Mouse (Mus musculus): Measurements from ENCODE around the gene Tnni2. TPM values are rescaled to one million over a fixed set of nuclear protein-coding genes. Genes with fewer than 3 reads are reported as not detected.
A peak's percentile ranks its signal among the peaks of the same experiment; 100 is the strongest.

Gene Tnni2
- total RNA-seq, 4 experiments from 2014 or later, result 1.2 to 4.9 (median 2.7) TPM

DNA sequence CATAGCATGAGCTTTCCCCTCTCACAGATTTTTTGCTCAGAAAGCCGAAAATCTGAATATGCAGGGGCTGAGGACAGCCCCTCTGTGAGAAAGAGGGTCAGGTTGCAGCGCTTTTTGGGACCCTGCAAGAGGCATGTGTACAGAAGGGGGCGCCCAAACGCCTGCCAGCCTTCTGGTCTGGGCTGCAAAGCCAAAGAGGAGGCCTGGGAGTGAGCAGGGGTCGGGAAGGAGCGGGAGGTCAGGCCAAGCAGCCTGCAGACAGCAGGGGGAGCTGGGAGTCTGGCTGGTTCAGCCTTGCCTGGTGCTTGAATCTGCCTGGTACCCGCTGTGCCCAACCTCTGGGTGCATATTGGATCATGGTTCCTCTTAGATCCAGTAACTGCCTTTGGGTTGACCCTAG, 13.4 kb upstream of the Tnni2 start:
- no peak for DNase-seq (ENCODE audit: low spot score in 2 of 2)

DNA sequence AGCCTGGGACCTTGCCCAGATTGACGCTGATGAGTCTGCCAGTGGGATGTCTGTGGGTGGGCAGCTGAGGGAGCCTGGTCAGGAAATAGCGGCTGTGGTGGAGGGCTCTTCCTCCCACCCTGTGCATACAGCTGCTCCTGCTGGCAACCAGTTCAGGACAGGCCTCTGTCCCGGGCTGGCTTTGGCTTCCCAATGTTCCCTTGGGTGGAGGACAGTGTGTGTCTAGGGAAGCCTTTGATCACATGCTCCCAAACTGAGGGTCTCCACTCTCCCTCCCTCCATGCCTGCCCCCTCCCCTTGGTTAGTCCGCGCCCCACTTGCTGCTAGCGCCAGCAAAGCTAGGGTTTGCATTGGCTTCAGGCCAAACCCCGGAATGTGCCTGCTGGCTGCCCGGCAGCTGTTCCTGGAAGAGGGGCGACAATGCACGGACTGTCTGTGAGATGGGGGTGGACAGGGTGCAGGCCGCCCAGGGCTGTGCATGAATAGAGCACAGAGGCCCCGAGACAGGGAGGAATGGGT, 11.4 kb upstream of the Tnni2 start:
- DNase-seq (ENCODE audit: low spot score in 2 of 2), result peak in 1 of 2 experiments; percentile 46

DNA sequence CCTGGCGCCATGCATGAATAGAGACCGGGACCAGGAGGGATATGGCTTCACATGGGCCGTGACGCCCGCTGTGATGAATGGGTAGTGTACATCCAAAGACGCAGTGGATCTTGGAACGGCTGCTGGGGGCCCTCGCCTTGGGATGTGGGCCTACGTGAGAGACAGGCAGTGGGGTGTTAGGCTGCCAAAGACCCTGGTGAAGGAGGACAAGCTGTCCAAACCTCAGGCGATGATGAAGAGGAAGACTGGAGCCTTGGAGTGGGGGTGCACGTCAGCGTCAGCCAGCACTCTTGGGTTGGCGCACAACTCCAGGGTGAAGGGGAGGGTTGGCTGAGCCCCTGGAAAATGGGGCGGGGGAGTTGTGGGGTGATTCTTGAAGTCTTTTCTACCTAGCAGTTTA, 10.5 kb upstream of the Tnni2 start:
- DNase-seq (ENCODE audit: low spot score in 2 of 2), result no peak

DNA sequence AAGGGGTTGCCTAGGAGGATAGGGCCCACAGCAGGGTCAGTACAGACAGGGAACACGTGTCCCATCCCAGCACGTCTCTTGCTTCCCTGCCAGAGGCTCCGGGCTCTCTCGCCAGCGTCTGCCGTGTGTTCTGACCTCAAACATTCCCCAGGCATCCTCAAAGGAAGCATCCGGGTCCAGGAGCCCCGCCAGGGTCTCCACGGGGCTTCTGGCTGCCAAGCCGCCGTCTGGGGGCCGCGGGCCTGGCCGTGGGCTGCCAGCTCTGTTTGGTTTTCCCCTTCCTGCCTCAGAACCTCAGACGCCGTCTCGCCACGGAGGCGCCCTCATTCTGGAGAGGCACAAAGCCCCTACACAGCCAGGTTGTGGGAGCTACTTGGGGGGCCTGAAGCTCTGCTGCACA, 8.0 kb upstream of the Tnni2 start:
- DNase-seq (ENCODE audit: low spot score in 2 of 2), result no peak

DNA sequence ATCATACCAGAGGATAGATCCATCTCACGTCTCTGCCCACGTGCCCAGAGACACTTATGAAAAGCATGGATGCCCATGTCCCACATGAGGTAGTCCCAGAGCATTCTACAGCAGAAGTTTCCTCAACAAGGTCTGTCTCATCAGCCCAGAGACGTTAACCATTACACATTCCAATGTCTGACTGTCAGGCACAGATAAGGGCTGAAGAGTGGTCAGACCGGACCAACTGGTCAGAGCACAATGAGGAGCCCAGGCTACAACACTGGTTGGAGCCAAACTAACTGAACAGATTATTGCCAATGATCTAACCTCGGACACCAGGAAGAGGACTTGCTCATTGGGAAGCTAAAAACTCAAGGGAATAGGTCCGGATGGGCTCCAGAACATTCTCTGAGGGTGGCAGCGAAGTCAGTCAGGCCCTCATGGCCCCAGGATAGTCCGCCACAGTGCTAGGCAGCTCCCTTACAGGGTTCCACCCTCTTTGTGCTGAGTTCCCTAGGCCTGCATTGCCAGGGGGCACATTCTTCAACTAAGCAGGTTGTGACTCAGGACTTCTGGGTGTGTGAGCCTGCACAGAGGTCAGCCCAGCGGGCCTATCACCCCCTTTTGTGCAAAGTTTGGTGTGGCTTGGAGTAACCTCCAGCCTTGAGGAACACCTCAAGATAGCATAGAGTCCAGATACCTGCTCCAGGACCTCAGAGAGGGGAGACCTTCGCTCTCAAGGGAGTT, 7.3 kb upstream of the Tnni2 start, which contains the start of gene Syt8:
Syt8 (plus strand) TSS at position 714 of the 729 bp plus-strand sequence.
- no peak for DNase-seq (ENCODE audit: low spot score in 2 of 2)

DNA sequence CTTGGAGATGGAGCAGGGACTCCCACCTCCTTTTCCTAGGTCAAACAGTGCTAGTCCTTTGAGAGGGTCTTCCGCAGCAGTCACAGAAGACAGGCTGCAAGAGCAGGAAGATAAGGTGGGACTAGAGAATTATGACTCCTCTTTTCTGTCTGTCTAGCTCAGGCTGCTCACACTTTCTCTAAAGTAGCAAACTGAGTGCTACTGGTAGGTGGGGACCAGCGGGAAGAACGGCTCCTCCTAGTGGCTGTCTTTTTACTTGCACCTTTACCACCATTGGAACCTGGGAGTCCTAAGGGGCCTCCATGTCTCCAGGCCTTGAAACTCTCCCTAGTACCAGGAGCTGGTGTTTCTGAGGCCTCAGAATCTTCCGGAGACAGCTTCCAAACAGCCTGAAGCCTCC, 6.1 kb upstream of the Tnni2 start:
- peak in 1 of 2 experiments; percentile 69 for DNase-seq (ENCODE audit: low spot score in 2 of 2)

DNA sequence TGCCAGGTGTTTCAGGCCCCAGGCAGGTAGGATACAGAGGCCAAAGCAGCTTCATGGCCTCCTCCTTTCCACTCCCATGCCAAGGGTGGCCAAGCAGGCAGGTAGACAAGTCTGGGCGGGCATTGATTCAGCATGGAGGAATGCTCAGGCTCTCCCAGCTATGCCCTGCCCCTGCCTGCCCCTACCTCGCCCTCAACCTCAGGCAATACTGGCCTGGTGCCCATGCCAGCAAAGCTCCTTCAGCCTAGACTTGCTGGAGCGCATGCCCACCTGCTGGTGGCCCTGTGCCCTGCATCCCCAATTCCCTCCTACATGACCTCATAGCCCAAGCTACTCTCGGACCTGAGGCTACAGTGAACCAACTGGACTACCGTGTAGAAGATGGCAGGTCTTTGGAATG, 4.3 kb upstream of the Tnni2 start:
- no peak for DNase-seq (ENCODE audit: low spot score in 2 of 2)

DNA sequence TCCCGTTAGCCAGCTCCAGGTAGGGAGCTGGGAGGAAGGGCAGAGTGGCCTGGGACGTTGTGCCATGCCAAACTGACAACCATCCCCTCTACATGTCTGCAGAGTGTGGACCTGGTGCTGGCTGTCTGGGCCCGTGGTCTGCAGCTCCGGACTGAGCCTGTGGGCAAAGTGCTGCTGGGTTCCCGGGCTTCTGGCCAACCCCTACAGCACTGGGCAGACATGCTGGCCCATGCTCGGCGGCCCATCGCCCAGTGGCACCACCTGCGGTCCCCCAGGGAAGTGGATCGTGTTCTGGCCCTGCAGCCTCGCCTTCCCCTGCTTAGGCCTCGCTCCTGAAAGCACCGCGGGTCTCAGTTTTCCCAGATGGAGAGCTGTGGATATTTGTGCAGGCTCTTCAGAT, 1.6 kb upstream of the Tnni2 start:
- no peak for DNase-seq (ENCODE audit: low spot score in 2 of 2)

DNA sequence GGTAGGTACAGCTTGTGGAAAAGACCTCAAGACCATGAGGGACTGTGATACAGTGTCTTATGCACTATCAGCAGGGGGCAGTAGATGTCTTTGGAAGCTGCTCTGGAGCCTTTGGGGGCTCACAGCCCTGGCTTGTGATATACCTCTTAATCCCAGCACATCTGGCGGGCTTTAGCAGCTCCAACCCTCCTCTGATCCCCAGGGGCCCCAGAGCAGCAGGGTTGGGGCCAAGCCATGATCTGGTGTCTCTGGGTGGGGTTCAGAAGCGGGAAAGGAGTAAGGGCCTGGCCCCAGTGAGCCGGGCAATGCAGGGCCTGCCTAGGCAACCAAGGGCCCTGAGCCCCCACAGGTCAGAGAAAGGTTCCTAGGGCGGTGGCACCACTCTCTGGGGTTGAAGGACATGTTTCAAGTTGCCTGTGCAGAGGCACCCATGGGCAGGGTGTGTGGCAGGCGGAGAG, 922 bp upstream of the Tnni2 start:
- peak in 1 of 2 experiments; percentile 22 for DNase-seq (ENCODE audit: low spot score in 2 of 2)

DNA sequence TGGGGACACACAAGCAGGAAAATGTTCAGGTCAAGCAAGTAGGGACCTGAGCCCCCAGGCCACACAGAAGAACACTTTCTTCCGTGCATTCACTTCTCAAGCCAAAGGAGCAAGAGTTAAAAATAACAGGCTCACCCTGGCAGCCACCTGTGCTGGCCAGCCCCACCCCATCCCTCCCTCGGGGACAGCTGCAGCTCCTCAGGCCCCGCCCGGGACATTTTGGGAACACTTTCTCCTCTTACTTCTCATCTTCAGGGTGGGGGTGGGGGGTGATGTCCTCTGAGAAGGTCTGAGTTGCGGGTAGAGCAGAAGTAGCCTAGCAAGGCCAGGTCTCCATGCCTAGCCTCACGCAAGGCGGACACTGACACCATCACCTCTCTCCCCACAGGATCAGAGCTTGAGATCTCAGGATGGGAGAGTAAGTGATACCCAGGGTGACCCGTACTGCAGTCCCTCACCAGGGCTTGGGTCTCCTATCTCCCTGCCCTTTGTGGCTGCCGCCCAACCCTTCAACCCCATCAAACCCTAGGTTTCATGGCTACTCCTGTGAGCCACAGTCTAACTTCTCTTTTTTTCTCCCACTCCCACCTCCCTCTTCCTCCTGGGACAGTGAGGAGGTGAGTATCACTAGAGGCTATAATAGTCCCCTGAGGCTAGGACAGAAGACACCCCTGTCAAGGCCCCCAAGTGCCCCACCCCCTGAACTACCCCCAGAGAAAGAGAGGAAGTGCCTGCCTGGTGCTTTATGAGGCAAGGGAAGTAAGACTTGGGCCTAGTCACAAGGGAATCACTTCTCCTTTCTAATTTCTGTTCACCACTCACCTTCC, 686 bp downstream of the Tnni2 start:
- DNase-seq (ENCODE audit: low spot score in 2 of 2), result no peak

DNA sequence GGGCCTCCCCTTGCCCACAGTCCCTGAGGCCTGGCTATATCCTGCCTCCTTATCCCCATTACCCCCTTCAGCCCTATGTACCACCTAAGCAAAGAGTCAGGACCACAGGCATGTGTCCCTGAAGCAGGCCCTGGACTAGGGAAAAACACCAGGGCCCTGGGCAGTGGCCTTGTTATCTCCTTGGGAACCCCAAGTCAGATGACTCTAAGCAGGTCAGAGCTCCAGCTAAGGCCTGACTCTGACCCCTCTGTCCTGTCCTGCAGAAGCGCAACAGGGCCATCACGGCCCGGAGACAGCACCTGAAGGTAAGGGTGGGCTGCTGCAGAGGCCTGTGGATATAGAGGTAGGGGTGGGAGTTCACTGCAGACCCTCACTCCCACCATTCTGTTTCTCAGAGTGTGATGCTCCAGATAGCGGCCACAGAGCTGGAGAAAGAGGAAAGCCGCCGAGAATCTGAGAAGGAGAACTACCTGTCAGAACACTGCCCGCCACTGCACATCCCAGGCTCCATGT, 1.4 kb downstream of the Tnni2 start:
- no peak for DNase-seq (ENCODE audit: low spot score in 2 of 2)

DNA sequence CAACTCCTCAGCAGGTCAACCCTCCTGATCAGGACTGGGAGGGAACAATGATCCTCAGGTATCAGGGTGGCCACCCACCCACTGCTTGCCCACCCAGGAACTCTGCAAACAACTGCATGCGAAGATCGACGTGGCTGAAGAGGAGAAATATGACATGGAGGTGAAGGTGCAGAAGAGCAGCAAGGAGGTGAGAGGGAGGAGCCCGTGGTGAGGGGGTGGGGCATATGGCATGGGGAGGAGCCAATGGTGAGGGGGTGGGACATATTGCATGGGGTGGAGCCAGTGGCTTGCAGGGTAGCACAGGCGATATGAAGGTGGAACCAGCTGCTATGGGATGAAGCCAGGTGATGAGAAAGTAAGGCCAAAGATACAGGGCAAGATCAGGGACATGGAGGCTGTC, 1.9 kb downstream of the Tnni2 start:
- DNase-seq (ENCODE audit: low spot score in 2 of 2), result no peak

DNA sequence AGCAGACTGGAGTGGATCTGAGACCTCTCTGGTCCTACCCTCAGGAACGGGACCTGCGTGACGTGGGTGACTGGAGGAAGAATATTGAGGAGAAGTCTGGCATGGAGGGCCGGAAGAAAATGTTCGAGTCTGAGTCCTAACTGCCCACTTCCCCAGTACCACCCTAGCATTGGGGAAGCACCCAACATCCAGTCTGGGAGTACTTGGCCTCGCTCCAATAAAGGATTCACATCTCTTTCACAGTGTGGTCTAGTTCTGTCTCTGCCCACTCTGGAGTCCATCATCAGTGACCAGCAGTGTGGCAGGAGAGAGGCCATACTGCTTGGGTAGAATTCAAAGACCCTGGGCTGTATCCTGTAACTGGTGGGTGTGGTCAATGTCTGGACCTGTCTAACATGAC, 2.6 kb downstream of the Tnni2 start:
- no peak for DNase-seq (ENCODE audit: low spot score in 2 of 2)

DNA sequence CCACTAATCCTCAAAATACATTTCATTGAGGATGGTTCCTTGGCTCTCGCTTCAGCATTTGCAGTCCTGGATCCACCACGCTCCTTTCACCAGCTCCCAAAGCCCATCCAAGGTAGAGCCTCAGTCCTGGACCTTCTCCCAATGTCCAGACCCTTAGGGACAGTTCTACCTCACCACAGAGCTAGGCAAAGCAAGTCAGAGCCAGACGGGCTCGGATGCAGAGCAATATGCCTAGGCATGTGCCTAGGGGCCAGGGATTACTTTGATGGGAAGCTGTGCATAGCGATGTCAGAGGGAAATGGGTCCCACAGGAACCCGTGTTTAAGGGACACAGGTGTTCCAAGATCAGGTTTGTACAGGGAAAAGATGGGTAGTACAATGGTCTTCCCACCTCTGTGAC, 3.7 kb downstream of the Tnni2 start:
- DNase-seq (ENCODE audit: low spot score in 2 of 2), result no peak

DNA sequence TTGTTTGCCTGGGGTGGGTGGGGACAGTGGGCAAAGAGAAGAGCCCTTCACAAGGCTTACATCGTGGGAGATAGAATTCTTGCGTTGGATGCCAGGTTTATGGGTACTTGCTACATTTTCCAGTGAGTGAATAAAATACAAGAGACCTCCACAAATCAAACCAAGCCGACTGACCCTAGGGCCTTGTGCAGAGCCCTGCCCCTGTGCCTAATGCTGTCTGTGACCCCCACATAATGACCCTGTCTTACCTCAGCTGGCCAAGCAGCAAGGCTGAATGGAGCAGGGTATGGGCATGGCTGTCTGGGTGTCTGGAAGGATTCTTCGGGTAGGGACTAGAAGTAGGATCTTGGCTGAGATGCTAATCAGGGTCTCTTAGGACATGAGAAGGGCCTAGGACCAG, 4.7 kb downstream of the Tnni2 start:
- DNase-seq (ENCODE audit: low spot score in 2 of 2), result no peak

DNA sequence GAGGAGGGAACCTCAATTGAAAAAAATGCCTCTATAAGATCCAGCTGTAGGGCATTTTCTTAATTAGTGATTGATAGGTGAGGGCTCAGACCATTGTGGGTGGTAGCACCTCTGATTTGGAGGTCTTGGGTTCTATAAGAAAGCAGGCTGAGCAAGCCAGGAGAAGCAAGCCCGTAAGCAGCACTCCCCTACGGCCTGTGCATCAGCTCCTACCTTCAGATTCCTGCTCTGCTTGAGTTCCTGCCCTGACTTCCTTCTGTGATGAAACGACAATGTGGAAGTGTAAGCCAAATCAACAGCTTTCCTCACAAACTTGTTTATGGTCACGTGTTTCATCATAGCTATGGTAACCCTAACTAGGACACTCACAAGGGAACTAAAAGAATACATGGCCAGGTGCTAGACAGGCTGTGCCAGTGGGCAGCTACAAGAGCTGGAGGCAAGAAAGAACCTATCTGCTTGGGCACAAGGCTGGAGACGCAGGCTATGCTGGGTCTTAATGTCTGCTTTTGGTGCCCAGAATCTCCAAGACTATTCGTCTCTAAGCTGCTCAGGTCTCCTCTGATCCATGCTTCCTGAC, 7.5 kb downstream of the Tnni2 start:
- no peak for DNase-seq (ENCODE audit: low spot score in 2 of 2)

DNA sequence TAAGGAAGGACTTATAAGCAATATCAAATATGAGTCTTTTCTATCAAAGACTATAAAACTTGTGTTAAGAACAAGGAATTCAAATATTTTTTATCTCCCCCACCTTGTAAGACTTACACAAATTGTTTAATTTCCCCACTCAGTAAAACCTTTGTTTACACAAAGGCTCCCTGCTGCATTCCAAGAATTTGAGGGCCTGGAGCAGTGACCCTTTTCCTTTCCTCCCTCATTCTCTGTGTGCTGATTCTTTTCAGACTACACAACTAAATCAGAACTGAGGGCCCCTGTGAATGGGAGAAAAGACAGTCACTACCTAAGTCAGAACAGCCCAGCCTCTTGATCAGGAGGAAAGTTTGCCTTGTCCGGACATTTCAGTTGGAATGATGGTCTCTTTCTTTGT, 13.1 kb downstream of the Tnni2 start:
- no peak for DNase-seq (ENCODE audit: low spot score in 2 of 2)

DNA sequence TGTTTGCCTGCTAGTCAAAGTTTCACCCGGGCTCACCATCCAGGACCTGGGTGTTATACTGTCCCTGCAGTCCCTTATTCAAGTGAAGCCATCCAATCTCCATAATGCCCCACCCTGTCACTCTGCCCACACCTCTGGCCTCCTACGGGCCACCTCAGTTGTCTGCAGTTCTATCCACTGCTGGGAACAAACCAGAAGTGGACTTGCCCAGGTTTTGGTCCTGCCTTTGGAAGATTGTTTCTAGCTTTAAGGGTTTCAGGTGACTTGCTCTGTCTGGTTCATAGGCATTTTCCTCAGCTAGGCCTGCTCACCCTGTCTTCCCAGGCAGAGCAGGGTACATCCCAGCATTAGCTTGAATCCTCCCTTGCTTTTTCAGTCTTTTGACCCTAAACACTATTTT, 13.6 kb downstream of the Tnni2 start:
- DNase-seq (ENCODE audit: low spot score in 2 of 2), result no peak

DNA sequence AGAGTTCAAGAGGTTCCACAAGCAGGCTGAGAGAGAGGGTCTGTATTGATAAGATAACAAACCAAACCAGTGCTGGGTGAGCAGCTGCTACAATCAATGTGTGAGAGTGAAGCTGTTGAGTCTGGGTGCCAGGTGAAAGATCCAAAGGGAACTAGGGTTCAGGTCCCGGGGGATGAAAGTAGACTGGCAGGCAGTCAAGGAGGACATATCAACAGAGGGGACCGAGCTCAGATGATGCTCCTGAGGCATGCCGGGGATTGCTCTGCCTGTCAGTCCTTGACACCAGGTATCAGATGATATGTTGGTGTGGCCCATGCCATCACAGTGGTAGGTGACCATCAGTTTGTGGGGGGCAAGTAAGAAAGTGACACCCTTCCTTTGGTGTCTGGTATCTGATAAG, 15.2 kb downstream of the Tnni2 start:
- DNase-seq (ENCODE audit: low spot score in 2 of 2), result no peak

DNA sequence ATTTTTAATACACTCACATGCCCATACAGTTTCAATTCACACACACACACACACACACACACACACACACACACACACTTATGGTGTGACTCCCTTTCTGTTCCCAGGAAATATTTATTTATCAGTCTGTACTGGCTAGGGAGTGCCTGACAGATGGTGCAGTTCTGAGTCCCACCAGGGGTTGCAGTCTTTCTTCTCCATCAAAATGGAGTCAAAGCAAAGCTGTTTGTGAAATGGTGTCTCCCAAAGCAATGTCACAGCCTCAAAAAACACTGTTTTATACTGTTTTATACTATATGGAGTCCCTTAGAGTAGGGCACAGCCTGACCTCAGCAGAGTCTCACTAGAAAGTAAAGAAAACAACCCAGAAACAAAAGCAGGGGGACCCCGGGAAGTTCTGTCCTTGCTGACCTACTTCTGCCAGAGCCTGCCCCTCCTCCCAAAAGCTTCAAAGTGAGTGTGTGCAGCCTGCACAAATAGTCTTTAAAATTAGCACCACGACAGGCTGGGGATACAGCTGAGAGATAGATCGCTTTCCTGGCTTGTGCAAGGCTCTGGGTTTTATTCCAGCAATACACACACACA, 15.7 kb downstream of the Tnni2 start:
- DNase-seq (ENCODE audit: low spot score in 2 of 2), result peak; percentile 27 to 32

DNA sequence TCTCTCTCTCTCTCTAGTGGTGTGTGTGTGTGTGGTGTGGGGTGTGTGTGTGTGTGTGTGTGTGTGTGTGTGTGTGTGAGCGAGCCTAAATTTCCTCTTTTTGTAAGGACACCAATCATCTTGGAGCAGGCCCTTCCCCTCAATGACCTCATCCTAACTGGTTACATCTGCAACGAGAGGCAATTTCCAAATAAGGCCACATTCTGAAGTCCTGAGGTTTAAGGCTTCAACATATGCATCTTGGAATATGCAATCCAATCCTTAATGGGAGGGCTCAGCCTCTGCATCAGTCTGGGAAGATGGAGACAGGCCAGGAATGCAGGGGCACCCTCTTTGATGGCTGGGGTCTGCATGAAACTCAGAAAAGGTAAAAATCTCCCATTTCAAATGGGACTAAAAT, 16.4 kb downstream of the Tnni2 start:
- DNase-seq (ENCODE audit: low spot score in 2 of 2), result no peak
